Mouse (Mus musculus): ENCODE results near the gene Bbs9. TPM values are rescaled to one million over a fixed set of nuclear protein-coding genes. Genes with fewer than 3 reads are reported as not detected.

Gene Bbs9
- polyA plus RNA-seq, 1 experiment from 2014 or later: 18.4 TPM

DNA sequence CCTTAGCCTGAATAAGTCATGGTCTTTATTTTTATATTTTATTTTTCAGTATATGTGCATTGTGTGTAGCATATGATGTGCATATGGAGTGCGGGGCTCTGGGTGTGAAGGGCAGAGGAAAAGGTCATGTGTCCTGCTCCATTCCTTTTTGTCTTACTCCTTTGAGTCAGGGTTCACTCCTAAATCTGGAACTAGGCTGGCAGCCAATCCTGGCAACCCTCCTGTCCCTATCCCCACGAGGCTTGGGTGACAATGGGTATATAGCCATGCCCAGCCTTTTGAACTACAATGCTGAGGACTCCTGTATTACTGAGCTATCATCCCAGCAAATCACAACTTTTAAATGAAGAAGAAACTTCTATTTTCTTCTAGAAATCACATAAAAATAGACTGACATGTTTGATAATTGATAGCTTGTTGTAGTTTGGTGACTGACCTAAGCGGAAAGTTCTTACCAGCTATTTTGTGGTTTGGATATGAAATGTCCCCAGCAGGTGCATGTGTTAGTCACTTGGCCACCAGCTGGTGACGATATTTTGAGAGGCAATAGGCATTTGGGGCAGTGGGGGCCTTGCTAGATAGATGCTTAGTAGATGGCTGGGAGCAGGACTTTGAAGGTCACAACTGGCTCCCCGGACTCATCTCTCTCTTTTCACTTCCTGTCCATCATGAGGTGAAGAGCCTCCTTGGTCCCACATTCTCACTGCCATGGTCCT, 300.9 kb downstream of the Bbs9 start:
- H3K9ac ChIP-seq (ENCODE audit: low read length): no peak overlapping the region
- WGBS: 91% methylated on average over 5 of the region's 5 CpGs
- no peak overlapping the region for H3K27ac ChIP-seq (ENCODE audit: low read depth, low read length)
- H3K4me2 ChIP-seq (ENCODE audit: low read depth, low read length, severe bottlenecking): no peak overlapping the region
- no peaks in the 10 kb centered on the region for H3K9me3 ChIP-seq (ENCODE audit: control insufficient read depth, low read length)
- no peak for ATAC-seq (replicated peaks; ENCODE audit: low FRiP score)
- no peaks in the 10 kb centered on the region for H3K4me1 ChIP-seq (replicated peaks; ENCODE audit: control insufficient read depth, insufficient read depth, low read length)
- no peaks in the 10 kb centered on the region for H3K27me3 ChIP-seq (ENCODE audit: control insufficient read depth, insufficient read depth, low read length)
- H3K4me3 ChIP-seq (ENCODE audit: low read depth, low read length): no peak overlapping the region
- DNase-seq (ENCODE audit: low spot score): no peak
- H3K36me3 ChIP-seq (ENCODE audit: control insufficient read depth, insufficient read depth, low read length): no peaks in the 10 kb centered on the region

DNA sequence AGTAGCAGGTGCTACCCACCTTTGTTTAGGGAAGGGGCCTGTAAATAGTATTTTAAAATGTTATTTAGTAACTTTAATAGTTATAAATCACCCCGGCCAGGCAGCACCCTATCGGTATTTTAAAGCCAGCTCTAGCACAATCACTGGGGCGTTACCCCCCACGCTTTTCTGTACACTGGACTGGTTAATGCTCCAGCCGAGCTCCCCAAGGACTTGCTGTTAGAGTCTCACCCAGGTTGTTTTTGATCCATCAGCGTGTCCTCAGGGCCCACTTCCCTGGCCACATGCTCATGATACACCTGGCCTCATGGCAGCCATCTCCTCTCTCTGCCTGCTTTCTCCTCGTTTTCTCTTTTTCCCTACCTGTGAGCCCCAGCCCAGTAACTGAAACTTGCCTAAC, 301.9 kb downstream of the Bbs9 start:
- WGBS: 93% methylated on average over 7 of the region's 7 CpGs
- DNase-seq (ENCODE audit: low spot score) (no peak), ATAC-seq (replicated peaks; ENCODE audit: low FRiP score) (no peak)
- Histone ChIP-seq H3K9ac (ENCODE audit: low read length) (no peak overlapping the region), H3K9me3 (ENCODE audit: control insufficient read depth, low read length) (no peaks in the 10 kb centered on the region), H3K36me3 (ENCODE audit: control insufficient read depth, insufficient read depth, low read length) (no peaks in the 10 kb centered on the region), H3K27ac (ENCODE audit: low read depth, low read length) (no peak overlapping the region), H3K4me3 (ENCODE audit: low read depth, low read length) (no peak overlapping the region), H3K4me1 (replicated peaks; ENCODE audit: control insufficient read depth, insufficient read depth, low read length) (no peaks in the 10 kb centered on the region), H3K4me2 (ENCODE audit: low read depth, low read length, severe bottlenecking) (no peak overlapping the region), H3K27me3 (ENCODE audit: control insufficient read depth, insufficient read depth, low read length) (no peaks in the 10 kb centered on the region)

GRCm38 (mm10) chr9:22779631-22780030, 304.1 kb downstream of the Bbs9 start:
- Histone ChIP-seq H3K27me3 (ENCODE audit: control insufficient read depth, insufficient read depth, low read length) (no peaks in the 10 kb centered on the region), H3K9ac (ENCODE audit: low read length) (no peak overlapping the region), H3K36me3 (ENCODE audit: control insufficient read depth, insufficient read depth, low read length) (no peaks in the 10 kb centered on the region), H3K4me2 (ENCODE audit: low read depth, low read length, severe bottlenecking) (no peak overlapping the region), H3K4me1 (replicated peaks; ENCODE audit: control insufficient read depth, insufficient read depth, low read length) (no peaks in the 10 kb centered on the region), H3K27ac (ENCODE audit: low read depth, low read length) (no peak overlapping the region), H3K9me3 (ENCODE audit: control insufficient read depth, low read length) (no peaks in the 10 kb centered on the region), H3K4me3 (ENCODE audit: low read depth, low read length) (no peak overlapping the region)
- ATAC-seq (replicated peaks; ENCODE audit: low FRiP score): no peak
- DNase-seq (ENCODE audit: low spot score): no peak
- 91% methylated on average over 6 of the region's 6 CpGs for WGBS

DNA sequence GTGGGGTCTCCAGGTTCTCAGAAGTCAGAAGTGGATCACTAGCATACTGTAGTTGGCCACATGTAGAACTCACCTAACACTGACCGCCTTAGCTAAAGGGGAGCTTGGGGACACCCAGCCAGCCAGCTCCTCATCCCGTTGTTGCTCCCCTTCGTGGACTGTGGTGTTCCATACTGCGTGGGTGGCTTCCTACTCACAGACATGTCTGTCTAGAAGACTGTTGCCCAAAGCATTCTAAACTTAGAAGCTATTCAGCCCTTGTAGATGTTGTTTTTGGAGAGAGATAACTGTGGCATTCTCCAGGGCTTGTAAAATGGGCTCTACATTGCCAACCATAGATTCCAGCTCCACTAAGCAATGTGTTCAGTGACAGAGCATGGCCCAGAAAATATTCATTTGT, 310.5 kb downstream of the Bbs9 start:
- Histone ChIP-seq H3K36me3 (ENCODE audit: control insufficient read depth, insufficient read depth, low read length) (no peaks in the 10 kb centered on the region), H3K27me3 (ENCODE audit: control insufficient read depth, insufficient read depth, low read length) (no peaks in the 10 kb centered on the region), H3K4me1 (replicated peaks; ENCODE audit: control insufficient read depth, insufficient read depth, low read length) (no peaks in the 10 kb centered on the region), H3K9me3 (ENCODE audit: control insufficient read depth, low read length) (no peaks in the 10 kb centered on the region), H3K4me2 (ENCODE audit: low read depth, low read length, severe bottlenecking) (no peak overlapping the region), H3K4me3 (ENCODE audit: low read depth, low read length) (no peak overlapping the region), H3K27ac (ENCODE audit: low read depth, low read length) (no peak overlapping the region), H3K9ac (ENCODE audit: low read length) (no peak overlapping the region)
- DNase-seq (ENCODE audit: low spot score): no peak
- ATAC-seq (replicated peaks; ENCODE audit: low FRiP score): no peak
- 90% methylated on average over 4 of the region's 4 CpGs for WGBS

- ATAC-seq (replicated peaks; ENCODE audit: low FRiP score) (no peak), DNase-seq (ENCODE audit: low spot score) (no peak)
- Histone ChIP-seq H3K27me3 (ENCODE audit: control insufficient read depth, insufficient read depth, low read length) (no peaks in the 10 kb centered on the region), H3K9ac (ENCODE audit: low read length) (no peak overlapping the region), H3K4me3 (ENCODE audit: low read depth, low read length) (no peak overlapping the region), H3K27ac (ENCODE audit: low read depth, low read length) (no peak overlapping the region), H3K36me3 (ENCODE audit: control insufficient read depth, insufficient read depth, low read length) (no peaks in the 10 kb centered on the region), H3K9me3 (ENCODE audit: control insufficient read depth, low read length) (no peaks in the 10 kb centered on the region), H3K4me2 (ENCODE audit: low read depth, low read length, severe bottlenecking) (no peak overlapping the region), H3K4me1 (replicated peaks; ENCODE audit: control insufficient read depth, insufficient read depth, low read length) (no peaks in the 10 kb centered on the region)
- 88% methylated on average over 4 of the region's 4 CpGs for WGBS
These were observed 312.9 kb downstream of the Bbs9 start for GRCm38 (mm10) chr9:22788423-22788822.

GRCm38 (mm10) chr9:22788850-22789249, 313.3 kb downstream of the Bbs9 start:
- Histone ChIP-seq H3K27me3 (ENCODE audit: control insufficient read depth, insufficient read depth, low read length) (no peaks in the 10 kb centered on the region), H3K36me3 (ENCODE audit: control insufficient read depth, insufficient read depth, low read length) (no peaks in the 10 kb centered on the region), H3K4me3 (ENCODE audit: low read depth, low read length) (no peak overlapping the region), H3K9me3 (ENCODE audit: control insufficient read depth, low read length) (no peaks in the 10 kb centered on the region), H3K4me2 (ENCODE audit: low read depth, low read length, severe bottlenecking) (no peak overlapping the region), H3K27ac (ENCODE audit: low read depth, low read length) (no peak overlapping the region), H3K9ac (ENCODE audit: low read length) (no peak overlapping the region), H3K4me1 (replicated peaks; ENCODE audit: control insufficient read depth, insufficient read depth, low read length) (no peaks in the 10 kb centered on the region)
- no peak for DNase-seq (ENCODE audit: low spot score)
- WGBS: 88% methylated on average over 4 of the region's 4 CpGs
- ATAC-seq (replicated peaks; ENCODE audit: low FRiP score): no peak

DNA sequence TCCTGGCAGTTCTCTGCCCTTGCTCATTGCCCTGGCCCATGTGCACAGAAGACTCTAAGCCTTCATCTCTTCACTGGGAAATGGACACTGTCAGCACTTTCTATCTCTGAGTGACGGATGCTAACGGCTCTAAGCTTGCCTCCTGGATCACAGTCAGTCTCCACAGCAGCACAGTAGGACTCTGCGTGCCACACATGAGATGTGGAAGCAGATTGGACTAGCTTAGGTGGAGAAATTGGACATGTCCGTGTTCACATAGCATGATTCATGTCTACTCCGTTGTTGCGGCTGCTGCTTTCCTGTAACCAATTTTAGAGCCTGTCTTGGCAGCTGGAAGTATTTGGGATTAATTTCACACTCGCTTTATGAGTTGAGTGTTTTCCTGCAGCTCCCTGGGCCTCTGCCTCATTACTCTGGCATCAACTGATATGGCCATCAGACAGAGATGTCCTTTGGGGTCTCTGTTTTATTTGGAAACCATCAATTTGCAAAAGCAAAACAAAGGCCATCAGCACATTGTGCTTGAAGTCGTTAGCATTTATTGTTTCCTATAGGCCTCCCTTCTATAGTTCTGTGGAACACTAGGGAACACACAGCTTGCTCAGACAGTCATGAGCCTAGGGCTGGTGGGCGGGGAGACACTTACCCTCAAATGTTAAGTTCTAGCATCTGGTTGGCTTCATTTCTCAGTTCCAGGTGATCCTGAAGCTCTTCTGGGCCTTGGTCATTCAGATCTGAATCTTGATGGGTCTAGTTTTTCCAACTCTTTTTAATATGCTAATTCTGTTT, 314.1 kb downstream of the Bbs9 start:
- Histone ChIP-seq H3K4me2 (ENCODE audit: low read depth, low read length, severe bottlenecking) (no peak overlapping the region), H3K27me3 (ENCODE audit: control insufficient read depth, insufficient read depth, low read length) (no peaks in the 10 kb centered on the region), H3K4me1 (replicated peaks; ENCODE audit: control insufficient read depth, insufficient read depth, low read length) (no peaks in the 10 kb centered on the region), H3K4me3 (ENCODE audit: low read depth, low read length) (no peak overlapping the region), H3K27ac (ENCODE audit: low read depth, low read length) (no peak overlapping the region), H3K36me3 (ENCODE audit: control insufficient read depth, insufficient read depth, low read length) (no peaks in the 10 kb centered on the region), H3K9ac (ENCODE audit: low read length) (no peak overlapping the region), H3K9me3 (ENCODE audit: control insufficient read depth, low read length) (no peaks in the 10 kb centered on the region)
- no peak for DNase-seq (ENCODE audit: low spot score)
- 86% methylated on average over 9 of the region's 9 CpGs for WGBS
- ATAC-seq (replicated peaks; ENCODE audit: low FRiP score): no peak

DNA sequence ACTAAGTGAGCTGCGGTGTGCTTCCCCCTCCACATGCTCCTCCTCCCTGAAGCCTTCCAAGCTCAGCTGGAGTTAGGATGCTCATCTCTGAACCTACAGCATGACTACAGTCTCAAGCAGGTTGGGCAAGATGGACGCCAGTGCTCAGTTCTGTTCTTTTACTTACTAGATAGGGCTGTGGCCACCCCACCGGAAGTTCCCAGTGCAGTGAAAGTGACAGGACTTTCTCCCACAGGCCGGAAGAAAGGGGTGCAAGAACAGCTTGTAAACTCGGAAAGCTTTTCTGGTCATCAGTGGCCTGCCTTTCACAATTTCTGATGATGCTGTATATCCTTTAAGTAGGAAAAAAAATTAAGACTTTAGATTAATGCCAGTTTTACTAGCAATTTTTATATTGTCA, 315.7 kb downstream of the Bbs9 start:
- Histone ChIP-seq H3K4me3 (ENCODE audit: low read depth, low read length) (no peak overlapping the region), H3K4me1 (replicated peaks; ENCODE audit: control insufficient read depth, insufficient read depth, low read length) (no peaks in the 10 kb centered on the region), H3K9ac (ENCODE audit: low read length) (no peak overlapping the region), H3K27ac (ENCODE audit: low read depth, low read length) (no peak overlapping the region), H3K36me3 (ENCODE audit: control insufficient read depth, insufficient read depth, low read length) (no peaks in the 10 kb centered on the region), H3K9me3 (ENCODE audit: control insufficient read depth, low read length) (no peaks in the 10 kb centered on the region), H3K4me2 (ENCODE audit: low read depth, low read length, severe bottlenecking) (no peak overlapping the region), H3K27me3 (ENCODE audit: control insufficient read depth, insufficient read depth, low read length) (no peaks in the 10 kb centered on the region)
- DNase-seq (ENCODE audit: low spot score): no peak
- no peak for ATAC-seq (replicated peaks; ENCODE audit: low FRiP score)
- 93% methylated on average over 5 of the region's 5 CpGs for WGBS

- DNase-seq (ENCODE audit: low spot score): no peak
- no peak for ATAC-seq (replicated peaks; ENCODE audit: low FRiP score)
- no peak overlapping the region for H3K9ac ChIP-seq (ENCODE audit: low read length)
- no peak overlapping the region for H3K4me3 ChIP-seq (ENCODE audit: low read depth, low read length)
- H3K27me3 ChIP-seq (ENCODE audit: control insufficient read depth, insufficient read depth, low read length): no peaks in the 10 kb centered on the region
- H3K36me3 ChIP-seq (ENCODE audit: control insufficient read depth, insufficient read depth, low read length): no peaks in the 10 kb centered on the region
- H3K4me2 ChIP-seq (ENCODE audit: low read depth, low read length, severe bottlenecking): no peak overlapping the region
- no peaks in the 10 kb centered on the region for H3K4me1 ChIP-seq (replicated peaks; ENCODE audit: control insufficient read depth, insufficient read depth, low read length)
- 82% methylated on average over 9 of the region's 9 CpGs for WGBS
- no peak overlapping the region for H3K27ac ChIP-seq (ENCODE audit: low read depth, low read length)
- H3K9me3 ChIP-seq (ENCODE audit: control insufficient read depth, low read length): no peaks in the 10 kb centered on the region
These were observed 316.2 kb downstream of the Bbs9 start for GRCm38 (mm10) chr9:22791750-22792149.

Data from forebrain, embryonic 11.5 days (tissue).